Mouse (Mus musculus): ENCODE data around the gene Pipox. TPM values are rescaled to one million over a fixed set of nuclear protein-coding genes. Genes with fewer than 3 reads are reported as not detected.

The Pipox gene
- polyA plus RNA-seq, 1 experiment from 2014 or later, result 48.9 TPM

DNA sequence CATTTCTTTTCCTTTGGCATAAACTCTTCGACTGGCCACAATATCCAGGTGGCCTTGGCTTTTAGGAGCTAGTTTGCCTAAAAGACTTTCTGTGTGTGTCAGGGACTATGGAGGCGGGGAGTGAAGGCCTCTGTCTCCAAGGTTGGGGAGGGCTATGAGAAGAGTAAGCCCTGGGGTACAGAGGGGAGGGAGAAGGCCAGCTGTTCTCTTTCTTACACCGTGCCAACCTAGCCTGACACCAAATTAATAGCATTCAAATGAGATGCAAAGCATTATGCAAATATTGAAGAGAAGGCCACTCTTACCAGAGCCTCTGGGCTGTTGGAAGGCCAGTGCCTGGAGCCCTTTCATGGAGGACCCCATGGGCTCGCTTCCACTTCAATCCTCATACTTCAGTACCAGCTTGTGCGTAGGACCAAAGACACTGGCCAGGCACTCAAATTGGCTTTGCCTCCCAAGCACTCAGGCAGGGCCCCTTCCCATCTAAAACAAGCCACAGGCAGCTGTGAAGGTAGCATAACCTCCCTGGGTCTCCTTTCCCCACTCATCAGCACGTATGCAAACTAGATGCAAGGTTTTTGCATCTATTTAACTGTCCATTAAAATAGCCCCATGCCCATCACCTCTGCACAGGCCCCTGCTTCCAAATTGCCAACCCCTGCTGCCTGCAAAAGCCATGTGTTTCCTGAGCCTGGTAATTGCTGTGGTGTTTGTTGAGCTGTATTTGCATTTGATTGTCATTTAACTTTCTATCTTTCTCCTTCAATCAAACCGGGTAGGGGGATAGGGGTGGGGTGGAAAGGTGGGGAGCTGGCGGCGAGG lies 32.2 kb upstream of the Pipox start:
- Histone ChIP-seq H3K9ac (replicated peaks) (no peak overlapping the region), H3K27ac (ENCODE audit: low read depth) (no peak overlapping the region), H3K4me2 (ENCODE audit: low read depth, low read length) (no peak overlapping the region), H3K9me3 (ENCODE audit: low read length) (no peaks in the 10 kb centered on the region), H3K4me3 (ENCODE audit: low read depth, low read length) (no peak overlapping the region), H3K4me1 (ENCODE audit: insufficient read depth) (peaks cover 2% of the 10 kb centered on the region), H3K36me3 (replicated peaks; ENCODE audit: insufficient read depth, low read length) (no peaks in the 10 kb centered on the region), H3K27me3 (ENCODE audit: insufficient read depth, low read length) (peaks cover 24% of the 10 kb centered on the region)
- ATAC-seq (no peak), DNase-seq (no peak)
- no peak for TF ChIP-seq CTCF (IDR thresholded peaks at IDR 0.05; ENCODE audit: low read depth)
- TF ChIP-seq EP300 (IDR thresholded peaks at IDR 0.05; ENCODE audit: low read depth), result no peak
- WGBS (ENCODE audit: insufficient replicate concordance), result 42% methylated on average over 9 of the region's 9 CpGs

DNA sequence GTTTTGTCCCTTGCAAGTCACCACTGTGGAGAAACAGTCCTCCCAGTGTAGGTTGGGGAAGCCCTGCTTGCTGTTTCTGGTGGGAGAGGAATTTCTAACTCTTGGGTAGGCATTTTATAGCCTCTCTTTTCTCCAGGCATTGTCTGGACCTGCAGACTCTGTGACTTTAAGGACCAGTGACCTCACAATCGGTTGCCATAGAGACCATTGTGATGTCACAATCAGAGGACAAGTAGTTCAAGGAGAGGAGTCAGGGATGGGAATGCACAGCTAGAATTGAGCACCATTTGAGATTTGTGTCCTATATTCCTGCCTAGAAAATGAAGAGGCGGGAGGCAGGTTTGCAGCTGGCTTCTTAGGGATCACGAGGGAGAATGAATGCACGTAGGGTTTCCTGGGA lies 29.4 kb upstream of the Pipox start:
- Histone ChIP-seq H3K36me3 (replicated peaks; ENCODE audit: insufficient read depth, low read length) (no peaks in the 10 kb centered on the region), H3K27me3 (ENCODE audit: insufficient read depth, low read length) (no peaks in the 10 kb centered on the region), H3K4me2 (ENCODE audit: low read depth, low read length) (no peak overlapping the region), H3K9me3 (ENCODE audit: low read length) (no peaks in the 10 kb centered on the region), H3K4me1 (ENCODE audit: insufficient read depth) (no peaks in the 10 kb centered on the region), H3K4me3 (ENCODE audit: low read depth, low read length) (no peak overlapping the region), H3K9ac (replicated peaks) (no peak overlapping the region), H3K27ac (ENCODE audit: low read depth) (no peak overlapping the region)
- ATAC-seq (no peak), DNase-seq (no peak)
- no peak for TF ChIP-seq EP300 (IDR thresholded peaks at IDR 0.05; ENCODE audit: low read depth)
- TF ChIP-seq CTCF (IDR thresholded peaks at IDR 0.05; ENCODE audit: low read depth), result no peak
- 68% methylated on average over 4 of the region's 4 CpGs for WGBS (ENCODE audit: insufficient replicate concordance)

DNA sequence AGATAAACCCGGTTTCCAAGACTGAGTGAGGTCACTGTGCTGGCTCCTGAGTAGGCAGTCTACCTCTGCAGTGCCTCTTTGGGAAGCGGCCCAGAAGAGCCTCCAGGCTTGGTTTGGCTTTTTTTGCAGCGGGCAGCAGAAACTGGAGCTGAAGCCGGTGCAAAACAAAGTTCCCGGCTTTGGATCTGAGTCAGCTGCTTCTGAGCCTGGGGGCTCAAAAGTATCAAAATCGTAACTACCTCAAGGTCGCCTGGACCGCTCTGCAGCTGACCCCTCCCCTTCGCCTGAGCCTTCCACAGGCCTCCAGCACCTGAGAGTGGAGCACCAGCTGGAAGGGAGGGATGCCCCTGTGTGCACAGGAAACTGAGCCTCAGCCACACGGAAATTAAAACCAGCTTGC lies 23.3 kb upstream of the Pipox start:
- peaks cover 33% of the 10 kb centered on the region for H3K27me3 ChIP-seq (ENCODE audit: insufficient read depth, low read length)
- WGBS (ENCODE audit: insufficient replicate concordance), result 50% methylated on average over 10 of the region's 10 CpGs

DNA sequence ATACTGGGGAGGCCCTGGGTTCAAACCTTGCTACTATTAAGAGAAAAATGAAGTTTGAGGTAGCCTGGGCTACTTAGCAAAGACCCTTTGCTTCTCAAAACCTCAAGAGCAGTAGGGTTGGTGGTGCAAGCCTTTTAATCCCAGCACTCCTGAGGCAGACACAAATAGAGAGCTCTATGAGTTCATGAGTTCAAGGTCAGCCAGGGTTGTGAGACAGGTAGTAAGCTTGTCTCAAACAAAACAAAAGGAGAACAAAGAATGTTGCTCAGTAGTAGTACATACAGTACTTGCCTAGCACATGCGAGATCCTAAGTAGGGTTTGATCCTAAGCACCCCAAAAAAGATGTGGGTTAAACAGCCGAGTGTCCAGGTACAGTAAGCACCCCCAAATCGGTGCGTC lies 22.8 kb upstream of the Pipox start:
- no peaks in the 10 kb centered on the region for H3K36me3 ChIP-seq (replicated peaks; ENCODE audit: insufficient read depth, low read length)
- H3K27ac ChIP-seq (ENCODE audit: low read depth), result no peak overlapping the region
- no peak for ATAC-seq
- 68% methylated on average over 4 of the region's 4 CpGs for WGBS (ENCODE audit: insufficient replicate concordance)
- no peak overlapping the region for H3K9ac ChIP-seq (replicated peaks)
- no peak overlapping the region for H3K4me3 ChIP-seq (ENCODE audit: low read depth, low read length)
- TF ChIP-seq EP300 (IDR thresholded peaks at IDR 0.05; ENCODE audit: low read depth), result no peak
- no peak for TF ChIP-seq CTCF (IDR thresholded peaks at IDR 0.05; ENCODE audit: low read depth)
- peaks cover 34% of the 10 kb centered on the region for H3K27me3 ChIP-seq (ENCODE audit: insufficient read depth, low read length)
- H3K9me3 ChIP-seq (ENCODE audit: low read length), result no peaks in the 10 kb centered on the region
- no peak for DNase-seq
- no peaks in the 10 kb centered on the region for H3K4me1 ChIP-seq (ENCODE audit: insufficient read depth)
- H3K4me2 ChIP-seq (ENCODE audit: low read depth, low read length), result no peak overlapping the region

More for the DNA sequence above, 23.3 kb upstream of the Pipox start:
- Histone ChIP-seq H3K27ac (ENCODE audit: low read depth) (no peak overlapping the region), H3K9ac (replicated peaks) (no peak overlapping the region), H3K4me2 (ENCODE audit: low read depth, low read length) (no peak overlapping the region), H3K4me1 (ENCODE audit: insufficient read depth) (no peaks in the 10 kb centered on the region), H3K36me3 (replicated peaks; ENCODE audit: insufficient read depth, low read length) (no peaks in the 10 kb centered on the region), H3K9me3 (ENCODE audit: low read length) (no peaks in the 10 kb centered on the region), H3K4me3 (ENCODE audit: low read depth, low read length) (no peak overlapping the region)
- DNase-seq (no peak), ATAC-seq (no peak)
- TF ChIP-seq EP300 (IDR thresholded peaks at IDR 0.05; ENCODE audit: low read depth) (no peak), CTCF (IDR thresholded peaks at IDR 0.05; ENCODE audit: low read depth) (no peak)

DNA sequence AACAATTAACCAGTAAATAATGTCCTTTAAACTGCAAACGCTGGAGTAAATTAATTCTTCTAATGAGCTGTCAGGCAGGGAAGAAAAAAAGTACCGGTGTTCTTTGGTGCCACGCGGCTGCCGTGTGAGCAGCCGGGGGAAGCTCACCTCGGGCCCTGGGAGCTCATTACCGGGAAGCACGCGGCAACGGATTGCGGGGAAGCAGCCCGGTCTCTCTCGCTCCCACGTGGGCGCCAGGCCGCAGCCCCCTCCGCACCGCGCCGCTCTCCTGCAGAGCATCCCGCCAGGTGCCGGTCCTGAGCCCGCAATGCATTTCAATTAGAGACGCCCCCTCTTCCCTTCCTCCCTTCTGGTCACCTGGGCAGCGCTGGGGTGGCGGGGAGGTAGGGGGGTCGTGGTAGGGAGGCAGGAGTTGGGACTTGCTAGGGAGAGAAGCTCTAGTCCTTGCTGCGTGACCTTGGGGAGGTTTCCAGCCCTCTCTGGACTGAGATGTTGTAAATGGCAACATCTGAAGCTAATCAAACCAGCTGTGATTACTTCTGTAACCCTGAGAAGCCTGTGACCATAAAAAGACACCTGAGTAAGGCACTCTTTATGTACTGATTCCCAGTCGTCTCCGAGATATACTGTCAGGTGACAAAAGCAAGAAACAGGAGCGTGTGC lies 20.8 kb upstream of the Pipox start:
- no peak overlapping the region for H3K4me2 ChIP-seq (ENCODE audit: low read depth, low read length)
- no peak overlapping the region for H3K4me3 ChIP-seq (ENCODE audit: low read depth, low read length)
- no peak overlapping the region for H3K27ac ChIP-seq (ENCODE audit: low read depth)
- peaks cover 37% of the 10 kb centered on the region for H3K27me3 ChIP-seq (ENCODE audit: insufficient read depth, low read length)
- no peaks in the 10 kb centered on the region for H3K36me3 ChIP-seq (replicated peaks; ENCODE audit: insufficient read depth, low read length)
- 8% methylated on average over 31 of the region's 32 CpGs for WGBS (ENCODE audit: insufficient replicate concordance)
- no peak overlapping the region for H3K9ac ChIP-seq (replicated peaks)
- ATAC-seq (no peak), DNase-seq (no peak)
- no peaks in the 10 kb centered on the region for H3K9me3 ChIP-seq (ENCODE audit: low read length)
- no peaks in the 10 kb centered on the region for H3K4me1 ChIP-seq (ENCODE audit: insufficient read depth)
- TF ChIP-seq CTCF (IDR thresholded peaks at IDR 0.05; ENCODE audit: low read depth) (no peak), EP300 (IDR thresholded peaks at IDR 0.05; ENCODE audit: low read depth) (no peak)

DNA sequence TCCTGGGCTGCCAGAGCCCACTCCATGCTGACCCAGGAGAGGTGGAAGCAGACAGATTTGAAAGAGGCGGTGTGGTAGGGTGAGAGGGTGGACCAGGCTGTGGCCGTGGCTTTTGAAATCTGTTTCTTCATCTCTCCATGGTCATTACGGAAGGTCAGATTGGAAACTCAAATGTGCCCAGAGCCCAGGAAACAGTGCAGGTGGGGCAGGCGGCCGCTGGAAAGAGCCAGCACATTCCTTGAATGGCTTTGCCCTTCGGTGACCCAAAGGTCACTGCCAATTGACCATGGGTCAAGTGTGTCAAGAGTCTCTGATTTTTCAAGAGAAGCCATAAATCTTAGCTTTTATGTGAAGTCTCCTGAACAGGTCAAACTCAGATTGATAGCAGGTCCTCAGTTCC lies 19.6 kb upstream of the Pipox start:
- H3K9ac ChIP-seq (replicated peaks), result no peak overlapping the region
- 68% methylated on average over 6 of the region's 6 CpGs for WGBS (ENCODE audit: insufficient replicate concordance)
- no peak overlapping the region for H3K4me2 ChIP-seq (ENCODE audit: low read depth, low read length)
- H3K4me3 ChIP-seq (ENCODE audit: low read depth, low read length), result no peak overlapping the region
- no peak overlapping the region for H3K27ac ChIP-seq (ENCODE audit: low read depth)
- no peaks in the 10 kb centered on the region for H3K36me3 ChIP-seq (replicated peaks; ENCODE audit: insufficient read depth, low read length)
- H3K9me3 ChIP-seq (ENCODE audit: low read length), result no peaks in the 10 kb centered on the region
- peaks cover 37% of the 10 kb centered on the region for H3K27me3 ChIP-seq (ENCODE audit: insufficient read depth, low read length)
- no peak for TF ChIP-seq EP300 (IDR thresholded peaks at IDR 0.05; ENCODE audit: low read depth)
- TF ChIP-seq CTCF (IDR thresholded peaks at IDR 0.05; ENCODE audit: low read depth), result no peak
- DNase-seq, result no peak
- H3K4me1 ChIP-seq (ENCODE audit: insufficient read depth), result no peaks in the 10 kb centered on the region
- no peak for ATAC-seq
